Mouse (Mus musculus): ENCODE results near the gene Cdkal1. TPM values are rescaled to one million over a fixed set of nuclear protein-coding genes. Genes with fewer than 3 reads are reported as not detected.

The Cdkal1 gene
- polyA plus RNA-seq, 2 experiments, result 10.8 to 29.8 TPM

DNA sequence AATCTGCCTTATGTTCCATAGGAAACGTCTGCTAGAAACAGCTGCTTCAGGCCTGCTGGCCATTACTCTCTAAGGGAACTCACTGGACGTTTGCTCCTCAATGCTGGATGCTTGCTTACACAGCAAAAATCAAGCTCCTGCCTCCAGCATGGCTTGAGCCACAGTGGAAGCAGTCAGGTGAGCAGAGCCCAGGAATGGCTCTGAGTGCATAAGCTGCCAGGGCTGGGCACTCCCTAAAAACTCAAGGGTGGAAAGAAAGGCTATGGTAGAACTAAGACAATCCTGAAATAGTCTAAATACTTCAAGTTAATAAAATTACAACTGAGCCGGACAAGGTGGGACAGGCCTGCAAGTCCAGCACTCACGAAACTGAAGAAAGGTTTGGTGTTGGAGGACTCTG is 30.7 kb downstream of the Cdkal1 start:
- no peaks in the 10 kb centered on the region for H3K36me3 ChIP-seq (ENCODE audit: control insufficient read depth, insufficient read depth, low read length)
- H3K27ac ChIP-seq (replicated peaks; ENCODE audit: low read depth, low read length), result no peak overlapping the region
- WGBS, result 63% methylated on average over 4 of the region's 4 CpGs
- H3K9ac ChIP-seq (ENCODE audit: low read depth, low read length, severe bottlenecking), result no peak overlapping the region
- no peak for DNase-seq (ENCODE audit: low spot score)
- no peaks in the 10 kb centered on the region for H3K27me3 ChIP-seq (ENCODE audit: control insufficient read depth, insufficient read depth, low read length)
- no peak for ATAC-seq (ENCODE audit: low FRiP score, low read depth)
- TF ChIP-seq POLR2A (IDR thresholded peaks at IDR 0.05; ENCODE audit: borderline replicate concordance, extremely low read depth, insufficient read depth, insufficient read length), result no peak
- H3K9me3 ChIP-seq (ENCODE audit: control insufficient read depth, low read length), result no peaks in the 10 kb centered on the region
- H3K4me3 ChIP-seq (replicated peaks; ENCODE audit: low read length), result no peak overlapping the region
- no peaks in the 10 kb centered on the region for H3K4me1 ChIP-seq (ENCODE audit: control insufficient read depth, insufficient read depth, low read length)
- no peak overlapping the region for H3K4me2 ChIP-seq (replicated peaks; ENCODE audit: low read depth, low read length, severe bottlenecking)

DNA sequence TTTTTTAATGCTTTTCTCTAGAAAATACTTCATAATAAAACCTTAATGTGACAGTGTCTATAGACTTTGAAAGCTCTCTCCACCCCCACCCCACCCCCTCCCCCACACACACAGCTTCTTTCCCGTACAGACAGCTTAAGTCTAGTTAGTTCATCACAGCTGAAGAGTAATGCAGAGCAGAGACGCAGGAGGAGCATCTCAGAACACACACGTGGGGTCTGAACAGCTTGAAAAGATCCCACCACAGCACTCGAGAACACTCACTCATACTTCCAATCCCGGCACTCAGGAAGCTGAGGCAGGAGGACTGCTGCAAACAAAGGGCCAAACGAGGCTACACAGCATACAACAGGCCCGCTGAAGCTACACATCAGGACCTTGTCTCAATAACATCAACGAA is 31.1 kb downstream of the Cdkal1 start:
- Histone ChIP-seq H3K36me3 (ENCODE audit: control insufficient read depth, insufficient read depth, low read length) (no peaks in the 10 kb centered on the region), H3K27me3 (ENCODE audit: control insufficient read depth, insufficient read depth, low read length) (no peaks in the 10 kb centered on the region), H3K4me2 (replicated peaks; ENCODE audit: low read depth, low read length, severe bottlenecking) (no peak overlapping the region), H3K9me3 (ENCODE audit: control insufficient read depth, low read length) (no peaks in the 10 kb centered on the region), H3K9ac (ENCODE audit: low read depth, low read length, severe bottlenecking) (no peak overlapping the region), H3K27ac (replicated peaks; ENCODE audit: low read depth, low read length) (no peak overlapping the region), H3K4me1 (ENCODE audit: control insufficient read depth, insufficient read depth, low read length) (no peaks in the 10 kb centered on the region), H3K4me3 (replicated peaks; ENCODE audit: low read length) (no peak overlapping the region)
- WGBS, result 78% methylated on average over 8 of the region's 8 CpGs
- no peak for ATAC-seq (ENCODE audit: low FRiP score, low read depth)
- no peak for DNase-seq (ENCODE audit: low spot score)
- no peak for TF ChIP-seq POLR2A (IDR thresholded peaks at IDR 0.05; ENCODE audit: borderline replicate concordance, extremely low read depth, insufficient read depth, insufficient read length)

DNA sequence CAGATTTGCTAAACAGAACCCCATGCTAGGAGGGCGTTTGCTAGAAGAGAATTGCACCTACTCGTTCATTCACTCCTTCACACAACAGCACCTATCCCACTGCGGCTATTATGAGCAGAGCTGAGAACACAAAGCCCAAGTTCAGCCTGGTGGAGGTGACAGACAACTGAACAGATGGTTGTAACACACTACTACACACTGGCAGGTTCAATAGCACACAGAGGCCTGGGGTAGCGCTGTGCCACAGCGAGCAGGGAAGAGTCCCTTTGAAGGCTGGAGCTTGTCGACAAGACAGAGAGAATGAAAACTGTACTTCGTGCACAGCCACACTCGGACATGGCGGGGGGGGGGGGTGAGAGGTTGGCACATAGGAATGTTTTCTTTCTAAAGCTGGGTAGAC is 31.6 kb downstream of the Cdkal1 start:
- no peak overlapping the region for H3K9ac ChIP-seq (ENCODE audit: low read depth, low read length, severe bottlenecking)
- H3K4me3 ChIP-seq (replicated peaks; ENCODE audit: low read length), result no peak overlapping the region
- no peaks in the 10 kb centered on the region for H3K4me1 ChIP-seq (ENCODE audit: control insufficient read depth, insufficient read depth, low read length)
- no peaks in the 10 kb centered on the region for H3K9me3 ChIP-seq (ENCODE audit: control insufficient read depth, low read length)
- no peaks in the 10 kb centered on the region for H3K36me3 ChIP-seq (ENCODE audit: control insufficient read depth, insufficient read depth, low read length)
- DNase-seq (ENCODE audit: low spot score), result no peak
- no peaks in the 10 kb centered on the region for H3K27me3 ChIP-seq (ENCODE audit: control insufficient read depth, insufficient read depth, low read length)
- TF ChIP-seq POLR2A (IDR thresholded peaks at IDR 0.05; ENCODE audit: borderline replicate concordance, extremely low read depth, insufficient read depth, insufficient read length), result no peak
- no peak for ATAC-seq (ENCODE audit: low FRiP score, low read depth)
- no peak overlapping the region for H3K27ac ChIP-seq (replicated peaks; ENCODE audit: low read depth, low read length)
- H3K4me2 ChIP-seq (replicated peaks; ENCODE audit: low read depth, low read length, severe bottlenecking), result no peak overlapping the region
- WGBS, result 69% methylated on average over 9 of the region's 9 CpGs

DNA sequence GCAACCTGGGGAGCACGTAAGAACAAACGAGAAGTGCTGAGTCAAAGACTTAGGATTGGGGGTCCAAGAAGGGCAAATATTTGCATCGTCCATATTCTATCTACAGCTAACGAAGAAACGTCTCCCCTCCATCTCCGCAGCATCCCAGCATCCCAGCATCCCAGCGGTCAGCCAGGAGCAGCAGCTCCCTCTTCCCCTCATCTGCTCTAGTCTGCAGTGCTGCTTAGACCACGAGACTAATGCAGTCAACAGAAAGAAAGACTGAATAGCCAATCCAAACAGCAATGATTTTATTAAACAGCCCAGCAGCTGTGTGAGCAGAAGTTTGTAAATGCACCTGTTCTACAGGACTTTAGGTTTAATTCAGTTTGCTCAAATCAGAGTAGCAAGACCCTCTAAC is 32.0 kb downstream of the Cdkal1 start:
- Histone ChIP-seq H3K4me3 (replicated peaks; ENCODE audit: low read length) (no peak overlapping the region), H3K9me3 (ENCODE audit: control insufficient read depth, low read length) (no peaks in the 10 kb centered on the region), H3K27ac (replicated peaks; ENCODE audit: low read depth, low read length) (no peak overlapping the region), H3K4me1 (ENCODE audit: control insufficient read depth, insufficient read depth, low read length) (no peaks in the 10 kb centered on the region), H3K27me3 (ENCODE audit: control insufficient read depth, insufficient read depth, low read length) (no peaks in the 10 kb centered on the region), H3K36me3 (ENCODE audit: control insufficient read depth, insufficient read depth, low read length) (no peaks in the 10 kb centered on the region), H3K9ac (ENCODE audit: low read depth, low read length, severe bottlenecking) (no peak overlapping the region), H3K4me2 (replicated peaks; ENCODE audit: low read depth, low read length, severe bottlenecking) (no peak overlapping the region)
- TF ChIP-seq POLR2A (IDR thresholded peaks at IDR 0.05; ENCODE audit: borderline replicate concordance, extremely low read depth, insufficient read depth, insufficient read length), result no peak
- ATAC-seq (ENCODE audit: low FRiP score, low read depth) (no peak), DNase-seq (ENCODE audit: low spot score) (no peak)
- 82% methylated on average over 8 of the region's 8 CpGs for WGBS

DNA sequence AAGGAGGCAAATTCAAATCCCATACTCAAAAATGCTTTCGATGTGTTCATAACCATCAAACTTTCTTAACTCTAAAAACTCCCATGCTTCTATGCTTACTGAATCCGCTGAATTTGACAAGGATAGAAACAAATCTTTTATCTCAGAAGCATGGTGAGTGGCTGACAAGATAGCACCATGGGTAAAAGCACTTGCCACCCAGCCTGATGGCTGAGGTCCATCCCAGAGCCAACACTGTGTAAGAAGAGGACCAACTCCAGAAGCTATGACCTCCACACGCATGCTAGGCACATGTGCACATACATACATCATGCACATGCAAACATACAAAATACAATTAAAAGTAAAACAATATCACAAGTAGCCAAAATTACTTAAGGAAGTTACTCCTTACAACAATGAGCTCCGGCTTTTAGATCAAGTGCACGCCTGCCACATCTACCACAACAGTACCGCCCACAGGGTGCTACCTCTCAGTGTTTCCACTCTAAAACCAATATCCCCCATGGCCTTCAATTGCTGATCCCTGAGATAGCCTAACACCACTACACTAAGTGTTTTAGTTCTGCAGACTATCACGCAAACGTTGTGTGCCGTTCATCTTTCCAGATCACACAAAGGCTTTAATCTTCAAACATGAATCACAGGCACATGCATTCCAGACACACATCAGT is 35.4 kb downstream of the Cdkal1 start:
- no peaks in the 10 kb centered on the region for H3K9me3 ChIP-seq (ENCODE audit: control insufficient read depth, low read length)
- H3K36me3 ChIP-seq (ENCODE audit: control insufficient read depth, insufficient read depth, low read length), result no peaks in the 10 kb centered on the region
- no peaks in the 10 kb centered on the region for H3K4me1 ChIP-seq (ENCODE audit: control insufficient read depth, insufficient read depth, low read length)
- no peak overlapping the region for H3K4me3 ChIP-seq (replicated peaks; ENCODE audit: low read length)
- ATAC-seq (ENCODE audit: low FRiP score, low read depth) (no peak), DNase-seq (ENCODE audit: low spot score) (no peak)
- 83% methylated on average over 9 of the region's 9 CpGs for WGBS
- H3K9ac ChIP-seq (ENCODE audit: low read depth, low read length, severe bottlenecking), result no peak overlapping the region
- no peak for TF ChIP-seq POLR2A (IDR thresholded peaks at IDR 0.05; ENCODE audit: borderline replicate concordance, extremely low read depth, insufficient read depth, insufficient read length)
- no peak overlapping the region for H3K27ac ChIP-seq (replicated peaks; ENCODE audit: low read depth, low read length)
- H3K27me3 ChIP-seq (ENCODE audit: control insufficient read depth, insufficient read depth, low read length), result no peaks in the 10 kb centered on the region
- no peak overlapping the region for H3K4me2 ChIP-seq (replicated peaks; ENCODE audit: low read depth, low read length, severe bottlenecking)

Measured in limb, embryonic 14.5 days (tissue).